In the genomic region with DNA sequence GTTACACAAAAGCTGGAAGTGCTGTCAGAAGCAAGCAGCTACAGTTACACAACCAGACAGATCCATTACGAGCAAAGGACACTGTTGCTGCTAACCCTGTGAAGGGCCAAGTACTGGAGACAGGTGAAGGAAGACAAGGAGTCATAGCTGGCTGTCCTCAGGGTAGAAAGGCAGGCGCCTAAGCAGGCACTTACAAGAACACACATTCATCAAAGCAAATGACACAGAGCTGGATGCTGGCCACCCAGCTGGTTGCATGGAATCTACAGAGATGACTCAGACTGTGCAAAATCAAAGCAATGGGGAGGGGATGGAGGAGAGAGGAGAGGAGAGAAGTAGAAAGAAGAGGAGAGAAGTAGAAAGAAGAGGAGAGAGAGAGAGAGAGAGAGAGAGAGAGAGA, we compare ENCODE assay signal across 9 mouse cellular contexts.
DNase-seq lines count a peak whose midpoint lies in the region; ATAC-seq and TF ChIP-seq lines count a peak whose summit lies in the region.
"Had no signal": no experiment of that assay in that cellular context is flagged by ENCODE, and none has a peak within 500 bp of the region (broad histone marks: within the 10 kb centered on the region; RNA-seq: fewer than 3 reads in every experiment).

No protein-coding gene starts in this region.

- H3K4me3 ChIP-seq in stomach, postnatal 0 days (ENCODE audit: low read depth, low read length), result no peak overlapping the region

- peak; percentile 68; the same call in 1 of the 2 replicates for ATAC-seq in stomach, postnatal 0 days (ENCODE audit: low FRiP score, low TSS enrichment)

- peak; percentile 29 for DNase-seq in right cerebral cortex, adult 18-20 months
- DNase-seq in right cerebral cortex, postnatal 4 days, result no peak
- DNase-seq in adrenal gland, postnatal 4 days (ENCODE audit: low spot score in 2 of 2), result peak; percentile 21 to 34
- DNase-seq in layer of hippocampus, adult 8-10 months (ENCODE audit: low spot score in 2 of 2), result peak; percentile 6 to 11
- peak; percentile 47 for DNase-seq in stomach, postnatal 0 days (ENCODE audit: low spot score)
- DNase-seq in thymus, postnatal 10 days (ENCODE audit: low spot score in 2 of 2), result no peak
- no peak for DNase-seq in embryo, embryonic 10 days (ENCODE audit: low spot score)
- DNase-seq: cerebellum, postnatal 25 days had no signal

- no peak for TF ChIP-seq EP300 in stomach, postnatal 0 days (optimal IDR thresholded peaks at IDR 0.05)

- 20% methylated on average over 2 of the region's 2 CpGs for WGBS in stomach, postnatal 0 days

- no peaks in the 10 kb centered on the region for H3K4me1 ChIP-seq in stomach, postnatal 0 days (replicated peaks; ENCODE audit: control insufficient read depth, insufficient read depth)

- no peaks in the 10 kb centered on the region for H3K27me3 ChIP-seq in stomach, postnatal 0 days (ENCODE audit: control insufficient read depth, insufficient read depth, low read length)

- no peak for TF ChIP-seq CTCF in stomach, postnatal 0 days (IDR thresholded peaks at IDR 0.05; ENCODE audit: low read depth)

- H3K9me3 ChIP-seq in stomach, postnatal 0 days (ENCODE audit: control insufficient read depth, low read length), result no peaks in the 10 kb centered on the region

- no peaks in the 10 kb centered on the region for H3K36me3 ChIP-seq in stomach, postnatal 0 days (ENCODE audit: control insufficient read depth, insufficient read depth, low read length)

- no peak overlapping the region for H3K4me2 ChIP-seq in stomach, postnatal 0 days (replicated peaks; ENCODE audit: low read depth)

- H3K9ac ChIP-seq in stomach, postnatal 0 days (ENCODE audit: low read length), result no peak overlapping the region

- no peak overlapping the region for H3K27ac ChIP-seq in stomach, postnatal 0 days (replicated peaks)
- H3K27ac ChIP-seq: kidney, postnatal 0 days had no signal

Comparison
In these comparisons a context has a peak if more than half of its experiments do, and no peak if none do; other contexts are left out.
1. DNase-seq: peak in right cerebral cortex, adult 18-20 months (single experiment), adrenal gland, postnatal 4 days (2 of 2), layer of hippocampus, adult 8-10 months (2 of 2) and stomach, postnatal 0 days (single experiment); none in right cerebral cortex, postnatal 4 days (single experiment), thymus, postnatal 10 days (0 of 2) and embryo, embryonic 10 days (single experiment).